Mouse (Mus musculus) WW6 (cell line): ENCODE data around the gene Fam83c.

ENCODE experiments used
- DNase-seq: peaks from one replicate; pipeline ENCODE4 v3.0.0-alpha.2; 2013; ENCODE audit warnings: low read depth, low spot score

Fam83c gene

GRCm38 (mm10) chr2:155794674-155795445, 39.8 kb downstream of the Fam83c start:
- DNase-seq: no peak

GRCm38 (mm10) chr2:155792899-155793298, 41.8 kb downstream of the Fam83c start:
- DNase-seq: no peak

GRCm38 (mm10) chr2:155787949-155788931, 46.4 kb downstream of the Fam83c start:
- no peak for DNase-seq

DNA sequence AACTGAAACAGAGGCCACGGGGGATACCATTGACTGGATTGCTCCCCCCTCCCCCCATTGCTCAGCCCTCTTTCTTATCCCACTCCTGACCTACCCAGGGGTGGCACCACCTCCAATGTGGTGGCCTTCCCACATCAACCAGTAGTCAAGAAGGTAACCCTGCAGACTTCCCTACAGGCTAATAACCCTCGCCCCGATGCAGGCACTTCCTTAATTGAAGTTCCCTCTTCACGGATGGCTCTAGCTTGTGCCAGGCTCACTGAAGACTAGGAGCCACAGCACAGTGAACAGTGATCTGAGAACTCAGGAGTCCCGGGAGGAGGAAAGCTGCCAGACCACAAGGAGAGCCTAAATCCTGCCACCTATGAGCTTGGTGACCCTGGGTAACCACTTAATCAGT, 47.7 kb downstream of the Fam83c start:
- no peak for DNase-seq

DNA sequence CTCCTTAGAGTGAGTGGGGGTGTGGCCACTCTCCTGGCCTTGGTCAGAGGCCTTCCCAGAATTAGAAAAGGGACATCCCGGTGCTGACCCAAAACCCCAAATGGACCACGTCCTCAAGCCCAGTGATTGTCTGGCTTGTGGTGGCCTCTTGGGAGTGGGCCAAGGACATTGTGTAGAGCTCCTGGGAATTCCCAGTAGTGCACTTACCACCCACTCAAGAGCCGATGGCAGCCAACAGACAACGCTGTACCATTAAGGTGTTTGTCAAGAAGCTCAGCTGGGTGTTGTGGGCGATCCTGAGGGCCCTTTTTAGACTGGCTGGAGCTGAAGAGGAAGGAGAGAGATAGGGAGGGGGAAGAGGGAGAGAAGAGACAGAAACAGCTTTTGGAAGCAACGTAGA, 50.1 kb downstream of the Fam83c start:
- DNase-seq: no peak

GRCm38 (mm10) chr2:155779506-155779905, 55.1 kb downstream of the Fam83c start:
- DNase-seq: no peak

GRCm38 (mm10) chr2:155779066-155779465, 55.6 kb downstream of the Fam83c start:
- DNase-seq: no peak

- no peak for DNase-seq
Observed at GRCm38 (mm10) chr2:155778004-155778403, 56.6 kb downstream of the Fam83c start.

GRCm38 (mm10) chr2:155777688-155777985, 57.0 kb downstream of the Fam83c start:
- DNase-seq: no peak
